Mouse (Mus musculus) right cerebral cortex, postnatal 14 days (tissue): ENCODE data around the gene Tex29.
"Not testable (repeated sequence)": the region's sequence is repeated elsewhere in the genome, so short reads cannot be mapped to it uniquely, and the experiment has no call there.

Source experiments
- DNase-seq: peaks from one replicate; pipeline ENCODE4 v3.0.0; 2022

Gene Tex29

DNA sequence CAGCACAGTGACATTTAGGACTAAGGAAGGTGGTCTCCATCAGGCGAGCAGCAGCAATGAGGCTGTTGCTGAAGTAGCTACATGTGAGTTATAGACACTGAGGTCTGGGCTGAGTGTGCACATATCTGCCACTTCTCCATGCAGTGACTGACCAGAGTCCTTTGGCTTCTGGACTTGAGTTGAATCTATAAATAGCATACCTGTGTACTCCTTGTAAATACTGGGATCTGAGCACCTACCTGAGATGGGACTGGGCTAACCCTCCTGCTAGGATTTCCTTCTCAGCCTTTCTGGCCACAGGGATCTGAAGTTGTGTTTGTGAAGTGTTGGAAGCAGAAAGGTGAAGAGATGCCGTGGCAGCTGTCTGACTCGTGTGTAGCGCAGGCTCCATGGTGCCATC, 7.1 kb upstream of the Tex29 start:
- DNase-seq, result no peak

DNA sequence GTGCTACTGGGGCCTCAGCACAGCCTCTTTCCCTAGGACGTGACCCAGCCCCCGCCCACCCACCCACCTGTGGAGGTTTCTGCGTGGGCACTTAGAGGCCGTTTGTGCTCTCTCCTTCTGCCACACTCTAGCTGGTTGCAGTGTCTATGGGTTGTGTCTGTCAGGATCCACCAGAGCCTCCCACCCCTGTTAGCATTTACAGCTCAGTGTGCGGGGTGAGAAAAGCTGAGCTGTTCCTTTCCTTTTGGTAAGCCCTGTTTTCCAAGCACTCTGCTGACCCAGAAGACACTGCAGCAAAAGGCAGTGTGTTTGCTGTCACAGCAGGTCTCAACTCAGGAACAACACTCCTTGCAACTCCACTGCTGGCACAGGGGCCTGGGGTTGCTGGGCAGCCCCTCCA, 6.1 kb upstream of the Tex29 start:
- no peak for DNase-seq

DNA sequence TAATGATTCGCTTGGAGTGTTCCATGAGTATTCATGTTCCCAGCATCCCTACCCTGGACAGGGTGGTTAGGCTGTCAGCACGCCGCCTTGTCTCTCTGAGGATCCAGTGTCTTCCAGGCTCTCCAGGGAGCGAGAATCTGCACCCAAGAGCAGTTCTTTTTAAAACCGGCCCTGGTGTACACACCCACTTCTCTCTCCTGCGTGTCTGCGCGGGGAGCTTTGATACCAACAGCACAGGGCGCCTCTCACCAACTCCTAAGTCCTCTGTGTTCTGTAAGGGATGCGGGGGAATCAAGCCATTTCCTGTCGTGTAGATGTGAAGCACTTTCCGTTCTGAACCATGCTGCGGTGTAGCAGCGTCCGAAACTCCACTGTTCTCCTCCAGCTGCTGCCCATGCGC, 5.6 kb upstream of the Tex29 start:
- no peak for DNase-seq

DNA sequence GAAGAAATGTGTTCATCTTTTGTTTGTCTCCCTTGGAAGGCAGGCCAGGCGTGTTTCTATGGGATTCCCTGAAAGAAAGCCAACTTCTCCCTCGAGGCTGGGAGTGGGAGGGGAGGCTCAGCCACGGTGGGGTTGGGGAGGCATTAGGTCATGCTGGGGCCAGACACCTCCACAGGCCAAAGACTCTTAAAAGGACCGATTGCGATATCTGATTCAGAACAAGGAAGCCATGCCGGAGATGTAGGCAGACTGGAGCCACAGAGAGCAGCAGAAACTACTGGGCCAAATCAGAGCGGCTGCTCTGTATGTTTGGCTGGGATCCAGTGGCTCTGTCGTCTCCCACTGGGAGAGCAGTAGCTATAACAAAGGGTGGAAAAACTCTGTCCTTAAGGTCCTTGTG, 1.3 kb downstream of the Tex29 start:
- no peak for DNase-seq

DNA sequence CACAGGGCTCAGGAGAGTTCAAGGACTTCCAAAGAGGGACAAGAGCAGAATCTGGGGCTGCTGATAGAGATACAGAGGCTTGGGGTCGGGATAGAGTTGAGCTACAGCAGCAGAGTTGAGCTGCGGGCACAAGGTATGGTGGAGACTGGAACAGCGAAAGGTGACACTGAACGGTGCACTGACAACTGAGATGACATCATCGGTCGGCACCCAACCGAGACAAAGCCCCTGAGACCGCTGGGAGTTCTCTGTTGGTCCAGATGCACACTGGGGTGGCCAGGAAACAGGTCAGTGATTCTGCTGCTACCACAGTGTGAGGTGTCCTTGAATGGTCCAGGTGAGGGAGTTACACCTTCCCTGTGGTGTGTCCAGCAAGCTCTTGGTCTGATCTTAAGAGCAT, 2.5 kb downstream of the Tex29 start:
- no peak for DNase-seq

DNA sequence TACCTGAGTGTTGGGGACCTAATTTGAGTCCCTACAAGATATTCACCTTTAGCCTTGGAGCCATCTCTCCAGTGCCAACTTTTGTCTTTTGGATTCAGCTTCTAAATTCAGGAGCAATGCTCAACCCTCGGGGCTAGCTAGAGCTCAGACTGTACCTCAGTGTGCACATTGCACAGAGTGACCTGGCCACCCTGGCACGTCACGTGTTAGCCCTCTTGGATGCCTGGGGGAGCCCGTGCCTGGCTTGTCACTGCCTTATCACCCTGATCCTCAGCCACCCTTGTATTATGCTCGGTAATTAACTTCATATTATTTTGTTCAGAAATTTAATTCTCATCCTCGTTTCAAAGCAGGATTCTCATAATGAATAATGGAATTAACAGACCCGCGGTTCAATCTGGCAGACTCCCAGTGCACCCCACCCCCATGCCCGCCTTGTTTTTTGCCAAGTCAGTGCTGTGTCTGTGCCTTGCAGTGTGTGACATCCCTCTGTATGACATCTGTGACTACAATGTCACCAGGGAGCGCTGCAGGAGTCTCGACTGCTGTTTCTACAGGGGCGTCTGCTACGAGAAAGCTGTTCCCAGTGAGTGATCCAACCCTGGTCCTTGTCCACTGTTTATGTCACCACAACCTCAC, 3.5 kb downstream of the Tex29 start:
- DNase-seq, result no peak

DNA sequence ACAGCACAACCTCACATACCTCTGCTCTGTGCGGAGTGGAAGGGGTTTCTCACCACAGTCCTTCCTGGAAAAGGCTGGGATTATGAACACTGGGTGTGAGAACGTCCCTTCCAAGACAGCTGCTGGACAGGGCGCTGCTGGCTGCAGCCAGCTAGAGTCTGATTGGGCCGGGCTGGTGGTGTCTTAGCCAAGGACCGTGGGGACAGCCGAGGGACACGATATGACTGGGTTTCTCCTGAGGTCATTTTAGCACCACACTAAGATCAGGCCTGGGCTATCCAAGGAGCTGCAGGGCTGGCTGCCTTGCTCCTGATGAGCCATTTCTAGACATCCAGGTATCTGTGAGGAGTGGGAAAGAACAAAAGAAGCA, 4.0 kb downstream of the Tex29 start:
- DNase-seq, result no peak

DNA sequence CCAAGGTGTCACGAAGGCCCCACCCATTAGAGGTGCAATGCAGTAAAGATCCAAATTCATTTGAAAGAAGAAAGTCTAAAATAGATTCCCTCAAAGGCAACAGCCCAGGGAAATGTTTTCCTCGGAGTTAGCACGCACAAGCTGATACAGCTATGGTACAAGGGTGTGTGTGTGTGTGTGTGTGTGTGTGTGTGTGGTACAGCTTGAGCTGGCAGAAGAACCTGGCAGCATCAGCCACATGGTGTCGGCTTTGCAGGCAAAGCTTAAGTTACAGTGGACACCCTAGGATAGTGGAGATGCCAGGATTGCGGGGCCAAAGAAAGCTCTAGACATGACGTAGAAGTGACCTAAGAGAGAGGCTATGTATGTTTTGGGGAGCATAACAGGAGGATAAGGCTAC, 6.5 kb downstream of the Tex29 start:
- no peak for DNase-seq

DNA sequence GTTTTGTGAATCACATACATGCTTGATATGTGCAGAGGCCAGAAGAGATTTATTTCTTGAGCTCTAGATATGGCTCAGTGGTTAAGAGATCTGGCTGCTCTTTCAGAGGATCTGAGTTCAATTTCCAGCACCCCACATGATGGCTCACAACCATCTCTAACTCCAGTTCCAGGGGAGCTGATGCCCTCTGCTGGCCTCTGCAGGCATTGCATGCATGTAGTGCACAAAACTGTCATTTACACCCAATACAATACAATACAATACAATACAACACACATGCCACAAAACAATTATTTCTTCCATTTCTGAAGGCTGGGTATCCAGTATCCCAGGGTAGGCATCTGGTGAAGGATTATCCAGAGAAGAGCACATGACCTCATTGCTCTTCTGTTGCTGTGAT, 27.6 kb downstream of the Tex29 start:
- DNase-seq, result no peak

DNA sequence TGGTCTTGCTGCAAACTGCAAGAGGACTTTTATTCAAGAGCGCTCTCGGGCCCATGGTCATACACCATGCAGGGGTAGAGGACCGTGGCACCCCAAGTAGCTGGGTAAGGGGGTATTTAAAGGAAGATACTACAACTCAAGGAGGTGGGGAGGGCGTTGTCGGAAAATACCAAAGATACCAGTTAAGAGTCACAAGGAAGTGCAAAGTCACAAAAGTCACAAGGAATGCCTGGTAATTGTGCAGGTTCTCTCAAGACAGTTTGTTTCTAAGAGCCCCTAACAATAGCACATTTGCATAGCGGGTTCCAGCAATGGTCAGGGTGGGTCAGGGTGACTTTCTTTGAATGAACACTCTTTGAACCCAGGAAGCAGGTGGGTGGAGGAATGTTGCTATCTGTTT, 34.0 kb downstream of the Tex29 start:
- DNase-seq, result not testable (repeated sequence)

DNA sequence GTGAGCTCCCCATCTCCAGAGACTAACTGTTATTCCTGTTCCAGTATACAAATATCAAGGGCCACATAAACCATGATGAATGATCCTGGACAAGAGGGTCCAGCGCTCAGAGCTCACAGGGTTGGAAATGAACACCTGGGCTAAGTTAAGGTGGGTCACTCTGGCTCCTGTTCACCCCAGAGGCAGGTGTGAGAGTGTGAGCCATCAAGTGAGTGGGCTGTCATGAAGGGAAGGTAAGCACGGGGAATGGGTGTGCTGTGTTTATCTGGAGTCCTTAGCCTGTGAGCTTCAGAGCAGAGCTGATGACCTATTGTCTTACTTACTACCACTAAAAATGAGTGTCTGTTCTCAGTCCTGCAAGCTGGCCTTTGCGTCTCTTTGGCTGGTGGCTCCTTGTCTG, 44.4 kb downstream of the Tex29 start:
- DNase-seq, result no peak

DNA sequence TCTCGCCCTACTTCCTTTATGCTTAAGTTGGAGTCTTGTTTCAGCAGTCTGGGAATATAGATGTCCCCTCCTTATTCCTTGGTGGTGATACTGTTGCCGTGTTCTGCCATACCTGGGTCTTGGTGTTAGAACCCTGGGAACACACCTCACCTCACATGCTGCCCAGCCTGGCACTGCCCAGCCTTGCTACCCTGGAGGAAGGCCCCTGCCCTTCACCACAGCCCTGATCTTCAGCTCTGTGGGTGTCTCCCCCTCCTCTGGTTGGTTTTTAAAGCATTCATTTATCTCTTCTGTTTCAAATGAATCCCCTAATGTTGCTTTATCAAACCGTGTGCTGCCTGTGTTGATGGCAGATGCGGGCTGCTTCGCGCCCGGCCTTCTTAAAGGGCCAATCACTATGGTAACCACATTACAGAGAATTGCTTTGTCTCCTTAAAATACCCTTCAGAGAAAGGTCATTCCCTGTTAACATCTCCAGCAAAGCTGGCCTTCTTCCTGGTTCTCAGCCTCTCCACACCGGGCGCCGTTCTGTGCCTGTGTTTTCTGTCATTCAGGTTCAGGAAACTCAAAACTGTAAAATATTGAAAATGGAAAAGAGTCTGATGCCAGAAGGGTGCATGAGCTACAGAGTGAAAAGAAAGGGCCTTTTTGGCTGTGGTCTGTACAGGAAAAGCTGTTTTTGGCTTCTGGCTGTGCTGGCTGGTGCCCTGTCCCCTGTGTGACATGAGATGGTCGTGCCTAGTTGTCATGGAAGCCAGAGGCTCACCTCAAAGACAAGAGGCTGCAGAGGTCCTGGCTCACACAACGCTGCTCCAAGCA, 45.8 kb downstream of the Tex29 start:
- DNase-seq, result peak; percentile 7

DNA sequence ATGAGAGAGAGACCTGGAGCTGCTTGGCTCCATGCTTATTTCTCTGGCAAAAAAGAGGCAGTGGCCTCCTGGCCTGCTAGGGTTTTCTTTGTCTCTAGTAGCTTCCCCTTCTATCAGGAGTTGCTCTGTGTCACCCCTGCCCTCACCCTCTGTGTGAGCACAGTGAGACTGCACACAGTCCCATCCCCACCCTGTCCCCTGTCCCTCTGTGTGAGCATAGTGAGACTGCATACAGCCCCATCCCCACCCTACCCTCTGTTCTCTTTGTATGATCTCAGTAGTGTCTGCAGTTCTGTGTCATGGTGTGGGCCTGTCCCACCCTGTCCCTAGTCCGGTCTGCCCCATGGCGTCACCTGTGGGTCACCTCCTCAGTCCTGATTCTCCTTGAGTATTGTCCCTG, 46.5 kb downstream of the Tex29 start:
- no peak for DNase-seq

DNA sequence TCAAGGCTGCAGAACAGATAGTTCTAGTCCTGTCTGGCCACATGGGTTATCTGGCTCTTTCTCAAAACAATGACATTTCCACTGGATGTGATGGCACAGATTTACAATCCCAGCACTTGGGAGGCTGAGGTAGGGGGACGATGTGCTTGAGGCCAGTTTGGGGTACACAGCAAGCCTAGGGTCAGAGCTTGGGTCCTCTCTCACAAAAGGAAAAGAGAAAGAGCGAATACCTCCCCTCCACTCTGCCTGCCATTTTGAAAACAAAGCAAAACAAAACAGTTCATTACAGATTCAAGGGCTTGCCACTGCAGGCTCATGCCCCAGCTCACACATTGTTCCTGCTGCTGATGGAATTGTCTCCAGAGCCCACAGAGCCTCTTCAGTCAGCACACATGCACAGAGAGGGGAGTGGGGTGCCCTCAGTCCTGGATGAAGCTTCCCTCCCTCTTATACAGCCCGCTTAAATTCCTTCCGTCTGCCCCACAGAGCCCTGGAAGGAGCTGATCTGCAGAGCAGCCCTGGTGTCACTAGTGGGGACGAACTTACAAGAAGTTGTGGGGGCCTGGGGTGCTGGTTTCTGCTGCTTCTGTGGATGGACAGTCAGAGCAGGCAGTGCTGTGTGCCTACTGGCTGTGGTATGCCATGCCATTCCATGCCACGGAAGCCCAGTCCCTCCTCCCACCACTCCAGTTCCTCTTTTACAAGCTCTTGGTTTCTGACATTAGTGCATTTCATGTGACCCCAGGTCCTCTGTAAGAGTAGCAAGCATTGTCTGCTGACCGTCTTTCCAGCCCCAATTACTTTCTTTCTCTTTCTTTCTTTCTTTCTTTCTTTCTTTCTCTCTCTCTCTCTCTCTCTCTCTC, 49.1 kb downstream of the Tex29 start:
- no peak for DNase-seq

DNA sequence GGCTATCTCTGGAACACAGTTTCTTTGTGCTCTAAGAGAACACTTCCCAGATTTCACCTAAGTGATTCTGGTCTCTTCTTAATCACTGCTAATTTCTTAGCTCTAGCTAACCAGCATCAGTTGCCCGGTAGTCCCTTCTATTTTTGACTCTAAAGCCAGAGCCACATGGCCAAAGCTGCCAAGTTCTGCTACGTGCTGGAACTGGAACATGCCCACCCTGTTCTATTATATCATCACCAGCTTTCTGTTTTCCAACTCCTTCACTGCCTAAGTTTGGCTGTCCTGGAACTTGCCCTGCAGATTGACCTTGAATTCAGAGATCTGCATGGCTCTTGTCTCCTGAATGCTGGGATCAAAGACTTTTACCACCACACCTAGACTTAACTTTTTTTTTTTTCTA, 52.5 kb downstream of the Tex29 start:
- DNase-seq, result no peak

DNA sequence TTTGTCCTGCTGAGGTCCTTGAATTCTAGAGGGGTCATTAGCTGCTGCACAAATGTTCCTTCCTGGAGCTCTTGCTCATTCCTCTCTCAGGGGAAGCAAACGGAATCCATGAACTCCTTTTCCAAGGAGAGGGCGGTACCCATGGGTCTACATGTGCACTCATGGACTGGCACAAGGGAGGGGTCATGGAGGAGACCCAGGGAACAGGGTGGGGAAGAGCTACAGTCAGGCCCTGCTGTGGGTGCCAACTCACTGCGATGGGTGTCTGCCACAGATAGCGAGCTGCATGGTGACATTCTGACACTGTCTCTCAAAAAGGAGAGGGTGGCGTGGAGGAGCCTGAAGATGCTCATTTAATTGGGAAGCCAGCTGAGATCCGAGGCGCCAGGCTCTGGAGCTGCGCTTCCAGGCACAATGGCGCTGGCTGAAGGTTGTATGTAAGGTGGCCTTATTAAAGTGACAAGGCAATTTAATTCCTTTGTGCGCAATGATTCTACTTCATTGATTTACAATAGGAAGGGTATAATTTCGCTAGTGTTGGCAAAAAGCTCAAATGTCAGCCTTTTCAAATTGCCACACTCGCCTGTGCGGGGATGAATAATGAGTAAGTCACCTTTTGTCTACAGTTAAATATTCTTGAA, 55.9 kb downstream of the Tex29 start:
- DNase-seq, result no peak

DNA sequence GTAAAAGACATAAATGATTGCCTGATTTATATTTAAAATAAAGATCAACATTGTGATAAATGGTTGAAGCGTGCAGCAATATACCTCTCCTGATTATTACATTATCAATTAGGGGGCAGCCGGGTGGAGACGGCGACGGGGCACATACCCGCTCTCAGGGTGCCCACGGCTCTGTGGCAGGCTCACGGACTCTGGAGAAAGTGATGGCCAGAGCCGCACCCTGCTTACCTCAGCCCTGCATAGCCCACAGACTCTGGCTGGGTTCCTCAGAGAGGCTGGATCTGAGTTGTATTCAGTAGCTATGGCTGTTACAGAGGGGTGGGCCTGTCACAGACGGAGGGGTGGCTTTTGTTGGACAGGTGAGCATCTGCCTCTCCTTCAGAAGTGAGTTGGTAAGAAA, 56.4 kb downstream of the Tex29 start:
- DNase-seq, result no peak

DNA sequence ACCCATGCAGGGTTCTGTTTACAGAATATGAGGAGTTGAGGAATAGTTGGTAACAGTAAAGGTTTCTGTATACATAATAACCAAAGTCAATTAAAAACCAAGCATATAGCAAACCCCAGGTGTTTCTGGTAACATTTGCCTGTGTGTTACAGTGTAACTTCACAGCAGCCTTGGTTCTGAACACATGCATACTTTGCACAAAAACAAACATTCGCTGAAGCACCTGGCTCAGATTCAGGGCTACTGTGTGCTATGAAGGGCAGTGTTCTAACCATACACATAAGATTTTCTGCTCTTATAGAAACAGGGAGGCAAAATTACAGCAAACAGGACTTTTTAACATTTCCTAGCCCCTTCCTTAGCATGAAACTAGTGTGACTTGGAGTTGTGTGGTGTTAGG, 58.5 kb downstream of the Tex29 start:
- DNase-seq, result no peak
